Mouse (Mus musculus) gastrocnemius, adult 18-20 months (tissue): ENCODE measurements around the gene Zfp459. TPM values are rescaled to one million over a fixed set of nuclear protein-coding genes. Genes with fewer than 3 reads are reported as not detected.
"Not testable (repeated sequence)": the region's sequence is repeated elsewhere in the genome, so short reads cannot be mapped to it uniquely, and the experiment has no call there.

Experiments
- DNase-seq: peaks from one replicate; pipeline ENCODE4 v3.0.0; 2021; ENCODE audit warnings: low spot score
- long read RNA-seq, 2 experiments: library from polyadenylated mRNA; stranded (forward); transcript quantifications; one replicate each; pipeline ENCODE4 v2.0.0; 2021
- total RNA-seq, 2 experiments: library from RNA; stranded (reverse); gene quantifications; 2 replicates each; pipeline ENCODE4 v1.2.3; 2021

Gene Zfp459
- under 1 TPM; 0.27 to 0.81 TPM for total RNA-seq
- long read RNA-seq, experiment 1, partial matches to known transcripts: 0 of 1 reads
- long read RNA-seq, experiment 1, other reads (novel, unspliced or antisense): 1 of 1 reads
- long read RNA-seq, experiment 2: 0 reads

DNA sequence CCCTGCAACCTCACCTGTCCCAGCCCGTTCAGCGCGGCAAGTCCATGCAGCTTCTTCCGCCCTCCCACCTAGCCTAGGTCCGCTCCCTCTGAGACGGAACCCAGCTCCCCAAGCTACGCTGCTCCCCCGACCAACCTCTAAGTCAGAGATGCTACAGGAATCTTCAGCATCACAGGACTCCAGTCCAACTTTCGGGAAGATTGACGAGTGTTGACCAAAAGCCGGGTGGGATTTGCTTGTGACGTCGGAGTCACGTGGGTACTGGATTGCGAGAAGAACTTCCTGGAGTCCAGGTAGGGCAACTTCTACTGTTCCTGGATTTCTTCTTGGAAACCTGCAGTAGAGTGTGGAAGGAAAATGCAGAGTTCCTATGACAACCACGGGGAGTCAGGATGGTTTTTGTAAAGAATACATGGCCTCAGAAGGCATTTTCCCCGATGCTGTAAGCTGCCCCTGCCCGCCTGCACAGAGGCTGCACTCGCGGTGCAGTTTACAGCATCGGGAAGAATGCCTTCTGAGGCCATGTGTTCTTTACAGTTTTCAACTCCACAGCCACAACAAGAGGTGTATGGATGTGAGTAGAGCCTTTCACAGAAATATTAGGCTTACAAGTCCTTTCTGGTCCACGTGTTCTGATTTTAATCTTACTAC, at the start of gene Zfp459:
Gene Zfp459 (minus strand): TSS at position 212 of the 651 bp plus-strand sequence.
- no peak for DNase-seq

- DNase-seq: no peak
Measured at GRCm38 (mm10) chr13:67469274-67469673, 48.1 kb upstream of the Zfp459 start.

GRCm38 (mm10) chr13:67463506-67464185, 42.4 kb upstream of the Zfp459 start:
- DNase-seq: not testable (repeated sequence)

DNA sequence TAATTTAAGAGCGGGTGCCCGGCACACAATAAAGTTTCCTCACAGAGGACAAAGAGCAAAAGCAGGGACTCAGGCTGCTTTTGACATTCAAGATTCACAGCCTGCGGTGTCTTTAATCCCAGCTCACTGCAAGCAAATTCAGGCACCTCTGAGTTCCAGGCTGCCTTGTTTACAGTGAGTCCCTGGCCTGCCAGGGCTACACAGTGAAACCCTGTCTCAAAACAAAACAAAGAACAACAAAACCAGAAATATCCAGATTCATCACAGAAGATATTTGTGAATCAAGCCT, 30.7 kb upstream of the Zfp459 start:
- peak; percentile 1 for DNase-seq

DNA sequence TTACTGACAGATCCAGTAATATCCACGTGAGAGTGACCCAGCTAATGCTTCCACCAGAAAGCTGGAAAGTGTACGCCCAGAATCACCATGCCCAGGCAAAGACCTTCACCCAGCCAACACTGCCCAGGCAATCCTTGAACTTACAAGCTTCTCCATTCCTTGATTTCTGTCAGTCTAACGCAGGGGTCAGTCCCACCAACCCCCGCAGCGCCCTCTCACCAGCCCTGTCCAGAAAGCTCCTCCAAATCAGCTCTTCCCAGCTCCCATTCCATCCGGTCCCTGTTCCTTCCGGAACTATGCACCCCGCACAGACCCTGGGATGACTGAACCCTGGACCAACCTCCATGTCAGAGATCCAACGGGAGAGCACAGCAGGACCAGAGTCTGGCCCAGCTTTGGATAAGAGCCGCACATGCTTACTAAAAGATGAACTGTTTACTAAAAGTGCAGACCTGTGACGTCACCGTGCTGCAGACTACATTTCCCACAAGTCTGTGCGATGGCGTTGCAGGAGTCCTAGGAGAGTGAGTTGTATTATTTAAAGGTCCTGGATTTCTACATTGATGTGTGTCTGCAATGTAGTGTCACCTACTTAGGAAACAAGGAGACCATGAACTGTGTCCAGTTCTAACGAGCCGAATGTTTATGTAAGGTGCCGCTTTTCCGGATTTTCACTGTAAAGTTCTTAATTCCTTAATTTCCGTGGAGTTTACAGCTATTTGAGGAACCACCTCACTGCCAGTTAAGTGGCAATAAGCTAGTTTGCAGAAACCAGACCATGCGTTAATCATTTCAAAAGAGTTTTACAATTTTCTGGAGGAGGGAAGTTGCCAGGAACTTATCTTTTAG, 30.2 kb upstream of the Zfp459 start, which contains the start of gene Zfp874a:
Gene Zfp874a (minus strand): TSS at position 453 of the 849 bp plus-strand sequence.
- DNase-seq: peak; percentile 95

DNA sequence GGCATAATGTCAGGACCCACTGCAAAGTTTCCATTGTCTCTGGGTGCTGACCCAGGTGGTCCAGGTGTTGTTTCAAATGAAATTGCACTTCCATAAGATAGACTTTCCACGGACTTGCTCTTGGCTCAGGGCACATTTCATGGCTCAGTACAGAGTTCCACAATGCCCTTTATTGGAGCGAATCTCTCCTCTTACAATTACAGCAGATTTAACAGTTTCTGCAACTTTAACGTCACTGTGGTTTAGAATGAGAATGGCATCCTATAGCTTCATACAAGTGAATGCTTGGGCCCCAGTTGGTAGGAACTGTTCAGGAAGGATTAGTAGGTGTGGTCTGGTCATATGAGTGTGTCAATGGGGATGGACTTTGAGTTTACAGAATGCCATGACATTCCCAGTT, 15.9 kb upstream of the Zfp459 start:
- DNase-seq: not testable (repeated sequence)

GRCm38 (mm10) chr13:67428116-67428515, 6.9 kb upstream of the Zfp459 start:
- DNase-seq: no peak

DNA sequence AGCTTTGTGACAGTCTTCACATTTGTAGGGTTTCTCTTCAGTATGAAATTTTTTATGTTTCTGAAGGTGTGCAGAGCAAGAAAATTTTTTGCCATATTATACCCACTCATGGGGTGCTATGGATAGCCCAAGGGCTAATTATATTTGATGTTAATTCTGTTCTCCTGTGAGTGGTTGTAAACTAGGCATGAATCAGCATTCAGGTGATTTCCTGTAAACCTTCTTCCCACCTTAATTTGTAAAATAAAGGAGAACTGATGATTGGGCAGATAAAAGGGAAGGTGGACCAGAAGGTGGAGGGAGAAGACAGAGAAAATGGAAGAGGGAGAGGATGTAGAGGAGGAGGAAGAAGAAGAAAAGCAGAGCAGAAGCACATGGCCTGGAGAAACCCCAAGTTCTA, 4.5 kb upstream of the Zfp459 start:
- DNase-seq: not testable (repeated sequence)

GRCm38 (mm10) chr13:67422532-67422931, 1.3 kb upstream of the Zfp459 start:
- not testable (repeated sequence) for DNase-seq

- DNase-seq: no peak
Measured at GRCm38 (mm10) chr13:67420558-67421206, 536 bp downstream of the Zfp459 start.

- no peak for DNase-seq
Measured at GRCm38 (mm10) chr13:67416811-67417210, 4.4 kb downstream of the Zfp459 start.

GRCm38 (mm10) chr13:67415759-67416158, 5.5 kb downstream of the Zfp459 start:
- DNase-seq: no peak

GRCm38 (mm10) chr13:67413634-67414033, 7.6 kb downstream of the Zfp459 start:
- not testable (repeated sequence) for DNase-seq

DNA sequence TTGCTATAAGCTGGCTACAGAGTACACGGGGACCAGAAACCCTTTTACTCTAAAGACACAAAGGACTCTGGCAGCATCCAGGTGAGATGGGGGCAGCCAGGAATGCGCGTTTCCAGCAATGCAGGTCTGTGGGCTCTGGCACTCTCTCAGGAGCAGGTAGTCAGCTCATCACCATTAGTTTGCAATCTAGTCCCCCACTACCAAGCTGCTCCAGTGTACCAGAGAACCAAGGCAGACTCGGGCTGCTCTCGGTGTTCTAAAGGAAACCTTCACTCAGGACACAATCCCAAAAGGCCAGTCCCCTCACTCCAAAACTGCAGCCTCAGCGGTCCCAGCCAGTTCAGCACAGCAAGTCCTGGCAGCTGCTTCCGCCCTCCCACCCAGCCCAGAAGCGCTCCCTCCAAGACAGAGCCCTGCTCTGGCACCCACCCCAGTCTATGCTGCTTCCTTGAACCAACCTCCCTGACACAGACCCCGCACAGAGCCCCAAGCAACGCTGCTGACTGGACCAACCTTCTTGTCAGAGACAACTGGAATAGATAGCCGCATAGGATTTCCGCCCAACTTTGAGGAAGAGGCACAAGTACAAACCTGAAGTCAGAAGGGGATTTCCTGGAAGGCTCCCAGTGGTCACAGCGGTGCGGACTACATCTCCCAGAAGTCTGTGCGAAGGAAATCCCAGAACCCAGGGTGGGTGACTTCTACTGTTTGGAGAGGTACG, 21.9 kb downstream of the Zfp459 start, which contains the start of gene Zfp429:
Gene Zfp429 (minus strand): TSS at position 637 of the 721 bp plus-strand sequence.
- peak; percentile 71 for DNase-seq

DNA sequence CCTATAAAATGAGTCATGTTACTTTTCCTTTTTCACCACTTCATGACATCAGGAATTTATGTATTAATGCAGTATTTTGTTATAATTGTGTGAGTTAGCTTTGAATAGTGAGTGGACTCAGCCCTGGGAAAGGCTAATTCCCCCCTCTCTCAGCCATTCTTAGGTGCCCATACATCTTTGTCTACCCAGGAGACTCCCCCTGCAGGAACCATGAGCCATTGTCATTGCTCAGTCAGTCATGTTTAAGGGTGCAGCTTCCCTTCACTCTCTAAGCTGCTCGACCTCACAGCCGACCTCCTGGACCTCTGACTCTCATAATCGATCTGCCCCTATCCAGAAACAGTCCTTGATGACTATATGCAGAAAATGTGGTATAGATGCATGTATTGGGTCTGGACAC, 45.0 kb downstream of the Zfp459 start:
- not testable (repeated sequence) for DNase-seq

- DNase-seq: peak; percentile 68
Measured at GRCm38 (mm10) chr13:67375050-67375911, 45.9 kb downstream of the Zfp459 start, which contains the start of the genes Gm28041 and Zfp456. Gene Gm28041 (minus strand): TSS chr13:67375733. Gene Zfp456 (minus strand): TSS chr13:67375810.

DNA sequence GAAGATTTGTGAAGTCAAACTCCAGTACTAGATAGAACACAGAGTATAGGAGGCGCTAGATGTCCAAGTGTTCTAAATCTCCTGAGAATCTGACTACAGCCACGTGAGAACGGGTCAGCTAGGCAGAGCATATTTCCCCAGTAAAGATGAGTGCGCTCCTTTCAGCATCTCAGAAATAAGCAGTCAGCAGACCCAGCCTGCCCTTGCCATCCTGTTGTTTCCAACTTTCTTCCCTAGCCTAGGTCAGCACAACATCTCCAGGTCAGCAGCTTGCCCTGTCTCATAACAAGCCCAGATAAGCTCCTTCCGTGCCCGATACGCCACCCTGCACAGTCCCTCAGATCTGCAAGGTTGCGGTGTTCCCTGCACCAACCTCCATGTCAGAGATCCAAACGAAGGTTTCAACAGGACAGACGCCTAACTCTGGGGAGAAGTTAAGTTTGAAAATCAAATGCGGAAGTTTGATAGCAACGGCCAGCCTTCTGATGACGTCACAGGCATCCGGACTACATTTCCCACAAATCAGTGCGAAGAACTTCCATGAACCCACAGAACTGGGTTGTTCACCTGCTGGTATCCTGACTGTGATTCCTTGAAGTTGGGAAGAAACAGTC, 61.0 kb downstream of the Zfp459 start, which contains the start of the genes Gm28044 and Zfp953:
Gene Gm28044 (minus strand): TSS at position 406 of the 614 bp plus-strand sequence.
Gene Zfp953 (minus strand): TSS at position 475 of the 614 bp plus-strand sequence.
- DNase-seq: peak; percentile 93
